Mouse (Mus musculus): ENCODE measurements around the gene Wfdc9.
A peak's percentile ranks its signal among the peaks of the same experiment; 100 is the strongest.

Wfdc9 gene

DNA sequence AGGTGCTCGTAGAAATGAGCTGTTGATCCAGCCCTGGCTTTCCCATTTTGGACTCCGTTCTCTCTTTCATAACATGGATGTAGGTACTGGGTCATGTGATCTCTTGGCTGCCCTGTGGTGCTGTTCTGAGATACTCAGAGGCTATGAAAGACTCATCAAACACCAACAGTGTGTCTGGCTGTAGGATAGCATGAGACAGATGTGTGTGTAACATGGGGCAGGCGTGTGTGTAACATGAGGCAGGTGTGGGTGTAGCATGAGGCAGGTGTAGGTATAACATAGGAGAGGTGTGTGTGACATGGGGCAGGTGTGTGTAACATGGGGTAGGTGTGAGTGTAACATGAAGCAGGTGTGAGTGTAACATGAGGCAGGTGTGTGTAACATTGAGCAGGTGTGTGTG lies 41.0 kb downstream of the Wfdc9 start:
- DNase-seq, result no peak

DNA sequence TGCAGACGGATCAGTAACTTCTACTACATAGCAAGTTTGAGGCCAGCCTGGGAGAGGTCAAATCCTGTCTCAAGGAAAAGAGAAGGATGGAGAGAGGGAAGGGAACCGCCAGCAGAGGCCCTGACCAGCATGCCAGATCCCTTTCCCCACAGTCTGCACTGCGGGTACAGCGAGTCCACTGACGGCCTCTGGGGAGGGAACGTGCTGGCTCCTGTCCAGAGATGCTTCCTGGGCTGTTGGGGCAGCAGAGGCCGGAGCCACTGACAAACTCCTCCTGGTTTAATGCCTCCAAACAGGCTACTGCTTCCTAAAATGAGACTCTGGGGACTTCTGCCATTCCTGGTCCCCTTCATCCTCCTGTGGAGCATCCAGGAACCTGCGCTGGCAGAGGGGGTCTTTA lies 42.9 kb downstream of the Wfdc9 start, which contains the start of the genes Wfdc6b and Wfdc8:
TSS of gene Wfdc6b (plus strand) at position 52 of the 400 bp plus-strand sequence.
TSS of gene Wfdc8 (minus strand) at position 156 of the 400 bp plus-strand sequence.
- peak; percentile 73 for DNase-seq

DNA sequence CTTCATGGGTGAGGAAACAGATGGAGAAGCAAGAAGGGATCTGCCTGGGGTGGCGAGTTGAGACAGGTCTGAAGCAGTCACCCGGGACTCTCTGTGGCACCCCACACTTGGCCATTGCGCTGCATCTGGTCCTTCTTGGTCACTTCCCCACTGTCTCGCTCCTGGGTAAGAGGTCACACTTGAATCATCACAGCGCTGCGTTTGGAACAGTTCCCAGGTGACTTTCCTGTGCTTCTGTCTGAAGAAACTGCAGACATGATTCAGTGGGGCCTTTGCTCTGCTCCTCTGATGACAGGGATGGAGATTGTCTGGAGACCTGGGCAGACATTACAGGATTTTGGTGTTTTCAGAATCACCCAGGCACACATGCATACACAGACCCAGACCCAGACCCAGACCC lies 47.6 kb downstream of the Wfdc9 start:
- peak; percentile 21 for DNase-seq

DNA sequence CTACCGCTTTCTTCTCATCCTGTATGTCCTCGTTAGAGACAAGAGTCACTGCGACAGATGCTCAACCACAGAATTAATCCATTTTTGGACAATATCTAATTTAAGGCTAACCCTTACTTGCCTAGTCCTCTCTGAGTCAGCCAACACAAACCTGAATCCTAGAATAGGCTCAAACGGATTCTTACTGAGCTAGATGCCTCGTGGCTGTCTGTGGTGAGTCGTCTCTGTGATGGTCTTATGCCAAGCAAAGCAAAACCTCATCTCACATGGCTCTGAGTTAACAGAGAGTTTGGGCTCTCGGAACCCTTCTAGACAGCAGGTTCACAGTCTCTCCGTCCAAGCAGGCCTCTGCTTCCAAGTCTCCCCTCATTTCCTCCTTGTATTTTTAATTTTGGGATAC lies 52.0 kb downstream of the Wfdc9 start:
- no peak for DNase-seq

DNA sequence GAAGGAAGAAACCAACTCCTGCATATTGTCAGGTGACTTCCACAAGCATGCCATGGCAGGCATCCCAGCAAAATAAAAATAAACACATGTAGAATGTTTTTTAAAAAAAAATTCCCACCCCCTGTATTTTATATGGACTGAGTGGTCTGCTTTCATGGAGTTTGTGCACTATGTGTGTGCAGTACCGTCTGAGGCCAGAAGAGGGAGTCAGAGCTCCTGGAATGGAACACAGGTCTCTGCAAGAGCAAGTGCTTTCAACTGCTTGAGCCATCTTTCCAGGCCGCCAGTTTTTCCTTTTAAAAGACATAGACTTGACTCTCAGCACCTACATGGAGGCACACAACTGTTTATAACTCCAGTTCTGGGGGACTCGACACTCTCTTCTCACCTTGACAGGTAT lies 52.9 kb downstream of the Wfdc9 start:
- no peak for DNase-seq

DNA sequence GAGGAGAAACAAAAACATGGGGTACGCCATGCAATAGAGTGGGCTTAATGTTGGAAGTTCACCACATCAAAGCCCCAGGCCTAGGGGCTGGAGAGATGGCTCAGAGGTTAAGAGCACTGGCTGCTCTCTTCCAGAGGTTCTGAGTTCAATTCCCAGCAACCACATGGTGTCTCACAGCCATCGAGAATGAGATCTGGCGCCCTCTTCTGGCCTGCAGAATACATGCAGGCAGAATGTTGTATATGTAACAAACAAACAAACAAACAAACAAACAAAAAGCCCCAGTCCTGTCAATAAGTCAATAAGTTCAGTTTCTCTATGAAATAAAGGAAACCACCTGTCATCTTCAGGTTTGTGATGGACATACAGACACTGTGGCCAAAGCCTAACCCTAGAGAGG lies 56.2 kb downstream of the Wfdc9 start:
- DNase-seq, result no peak
